Mouse (Mus musculus): ENCODE measurements around the gene Hdac4.

The Hdac4 gene

GRCm38 (mm10) chr1:91968710-91969379 lies 226.7 kb downstream of the Hdac4 start:
- DNase-seq (ENCODE audit: low spot score in 2 of 2), result peak; percentile 15 to 43

- peak in 1 of 2 experiments; percentile 30 for DNase-seq (ENCODE audit: low spot score in 2 of 2)
Measured at GRCm38 (mm10) chr1:91967041-91967440, 228.5 kb downstream of the Hdac4 start.

- no peak for DNase-seq (ENCODE audit: low spot score in 2 of 2)
Measured at GRCm38 (mm10) chr1:91964486-91965335, 230.8 kb downstream of the Hdac4 start.

- DNase-seq (ENCODE audit: low spot score in 2 of 2), result peak; percentile 46 to 59
Measured at GRCm38 (mm10) chr1:91962256-91962655, 233.2 kb downstream of the Hdac4 start.

GRCm38 (mm10) chr1:91961231-91961630 lies 234.3 kb downstream of the Hdac4 start:
- no peak for DNase-seq (ENCODE audit: low spot score in 2 of 2)

GRCm38 (mm10) chr1:91959891-91960290 lies 235.6 kb downstream of the Hdac4 start:
- no peak for DNase-seq (ENCODE audit: low spot score in 2 of 2)

GRCm38 (mm10) chr1:91959044-91959443 lies 236.5 kb downstream of the Hdac4 start:
- no peak for DNase-seq (ENCODE audit: low spot score in 2 of 2)

- no peak for DNase-seq (ENCODE audit: low spot score in 2 of 2)
Measured at GRCm38 (mm10) chr1:91956229-91956628, 239.3 kb downstream of the Hdac4 start.

GRCm38 (mm10) chr1:91954954-91955353 lies 240.5 kb downstream of the Hdac4 start:
- no peak for DNase-seq (ENCODE audit: low spot score in 2 of 2)

GRCm38 (mm10) chr1:91952912-91953311 lies 242.6 kb downstream of the Hdac4 start:
- no peak for DNase-seq (ENCODE audit: low spot score in 2 of 2)

- DNase-seq (ENCODE audit: low spot score in 2 of 2), result no peak
Measured at GRCm38 (mm10) chr1:91947441-91947840, 248.1 kb downstream of the Hdac4 start.

GRCm38 (mm10) chr1:91942583-91942982 lies 252.9 kb downstream of the Hdac4 start:
- no peak for DNase-seq (ENCODE audit: low spot score in 2 of 2)

GRCm38 (mm10) chr1:91942031-91942430 lies 253.5 kb downstream of the Hdac4 start:
- no peak for DNase-seq (ENCODE audit: low spot score in 2 of 2)

- no peak for DNase-seq (ENCODE audit: low spot score in 2 of 2)
Measured at GRCm38 (mm10) chr1:91941094-91941493, 254.4 kb downstream of the Hdac4 start.

GRCm38 (mm10) chr1:91935171-91935570 lies 260.3 kb downstream of the Hdac4 start:
- no peak for DNase-seq (ENCODE audit: low spot score in 2 of 2)

- no peak for DNase-seq (ENCODE audit: low spot score in 2 of 2)
Measured at GRCm38 (mm10) chr1:91933681-91934080, 261.8 kb downstream of the Hdac4 start.

GRCm38 (mm10) chr1:91932221-91932620 lies 263.3 kb downstream of the Hdac4 start:
- DNase-seq (ENCODE audit: low spot score in 2 of 2), result no peak

GRCm38 (mm10) chr1:91931786-91932185 lies 263.7 kb downstream of the Hdac4 start:
- no peak for DNase-seq (ENCODE audit: low spot score in 2 of 2)

- DNase-seq (ENCODE audit: low spot score in 2 of 2), result no peak
Measured at GRCm38 (mm10) chr1:91931196-91931595, 264.3 kb downstream of the Hdac4 start.

GRCm38 (mm10) chr1:91929051-91929450 lies 266.4 kb downstream of the Hdac4 start:
- no peak for DNase-seq (ENCODE audit: low spot score in 2 of 2)

- no peak for DNase-seq (ENCODE audit: low spot score in 2 of 2)
Measured at GRCm38 (mm10) chr1:91927536-91928315, 267.8 kb downstream of the Hdac4 start.

- DNase-seq (ENCODE audit: low spot score in 2 of 2), result no peak
Measured at GRCm38 (mm10) chr1:91923567-91923966, 271.9 kb downstream of the Hdac4 start.
